Mouse (Mus musculus) small intestine, adult 2 months (tissue): ENCODE measurements around the gene Dedd2.

Experiments used
- CTCF ChIP-seq: fragments of 200-500 bp; IDR thresholded peaks from 2 replicates; pipeline ENCODE4 v1.5.1; 2012; ENCODE audit warnings: low read depth, mild to moderate bottlenecking, control low read depth, inconsistent platforms, low read length, moderate library complexity, mixed read lengths; ENCODE audit not compliant: insufficient replicate concordance, insufficient read length; ENCODE audit errors: extremely low read depth
- POLR2A ChIP-seq: fragments of 200-500 bp; IDR thresholded peaks from 2 replicates; pipeline ENCODE4 v1.6.1; 2012; ENCODE audit warnings: low read depth, mild to moderate bottlenecking, control low read depth, inconsistent platforms, low read length, moderate library complexity

- TF ChIP-seq POLR2A (peak; percentile 98), CTCF (no peak)
Observed at GRCm38 (mm10) chr7:25219756-25220456, 509 bp downstream of the Dedd2 start.
